Mouse (Mus musculus): Measurements from ENCODE around the gene Rpl18.

DNA sequence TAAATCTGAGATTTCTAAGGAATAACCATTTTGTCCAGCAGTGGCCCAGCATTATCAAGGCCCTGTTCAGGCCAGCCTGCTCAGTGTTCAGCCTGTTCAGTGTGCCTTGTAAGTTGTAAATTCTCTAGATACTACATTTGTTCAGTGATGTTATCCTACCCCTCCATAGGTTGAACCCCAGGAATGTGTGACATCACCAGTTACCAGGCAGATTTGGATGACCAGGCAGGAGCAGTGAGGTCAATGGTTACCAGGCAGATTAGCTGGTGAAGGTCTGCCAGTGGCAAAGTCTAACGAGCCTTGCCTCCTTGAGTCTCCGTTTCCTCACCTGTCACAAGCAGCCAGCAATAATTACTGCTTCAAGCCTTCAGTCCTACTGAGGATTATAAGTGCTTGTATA, 29.1 kb downstream of the Rpl18 start:
- no peak for TF ChIP-seq CTCF (IDR thresholded peaks at IDR 0.05; ENCODE audit: insufficient read depth, low read length)
- TF ChIP-seq POLR2A (IDR thresholded peaks at IDR 0.05; ENCODE audit: borderline replicate concordance, extremely low read depth, low read depth, low read length), result no peak

All from lung, adult 2 months (tissue).